Mouse (Mus musculus): ENCODE measurements around the gene Hmga2.

Gene Hmga2

DNA sequence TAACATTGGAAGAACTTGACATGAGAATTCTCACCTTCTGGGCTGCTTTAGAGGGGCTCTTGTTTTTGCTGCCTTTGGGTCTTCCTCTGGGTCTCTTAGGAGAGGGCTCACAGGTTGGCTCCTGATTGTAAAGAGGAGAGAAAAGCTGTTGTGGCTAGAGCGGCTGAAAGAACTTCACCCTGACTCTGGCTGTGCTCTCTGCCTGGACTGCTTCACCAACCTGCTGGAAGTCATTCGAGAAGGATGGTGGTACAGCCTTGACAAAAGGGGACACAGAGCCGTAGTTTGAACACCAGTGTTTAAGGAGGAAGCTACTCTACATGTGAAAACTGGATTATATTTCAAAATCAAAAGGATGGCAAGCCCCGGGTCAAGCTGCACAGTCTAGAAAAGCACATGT, 3.1 kb downstream of the Hmga2 start:
- DNase-seq (ENCODE audit: low spot score in 2 of 2), result no peak

DNA sequence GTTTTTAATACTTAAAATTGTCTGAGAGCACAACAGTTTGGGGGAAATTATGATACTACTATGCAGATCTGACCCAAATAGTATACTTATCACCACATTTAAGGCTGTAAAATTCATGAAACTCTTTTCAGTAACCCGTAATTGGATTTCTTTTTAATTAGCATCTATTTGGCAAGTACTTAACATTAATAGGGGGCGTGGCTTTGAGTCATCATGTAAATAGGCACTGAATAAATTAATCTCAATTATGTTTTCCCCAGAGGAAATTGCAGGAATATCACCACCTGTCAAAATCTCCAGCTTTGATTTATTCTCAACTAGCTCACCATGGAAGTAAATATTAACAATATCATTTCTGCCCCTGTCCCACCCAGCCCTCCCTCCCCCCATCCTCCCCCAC, 3.7 kb downstream of the Hmga2 start:
- DNase-seq (ENCODE audit: low spot score in 2 of 2), result no peak

DNA sequence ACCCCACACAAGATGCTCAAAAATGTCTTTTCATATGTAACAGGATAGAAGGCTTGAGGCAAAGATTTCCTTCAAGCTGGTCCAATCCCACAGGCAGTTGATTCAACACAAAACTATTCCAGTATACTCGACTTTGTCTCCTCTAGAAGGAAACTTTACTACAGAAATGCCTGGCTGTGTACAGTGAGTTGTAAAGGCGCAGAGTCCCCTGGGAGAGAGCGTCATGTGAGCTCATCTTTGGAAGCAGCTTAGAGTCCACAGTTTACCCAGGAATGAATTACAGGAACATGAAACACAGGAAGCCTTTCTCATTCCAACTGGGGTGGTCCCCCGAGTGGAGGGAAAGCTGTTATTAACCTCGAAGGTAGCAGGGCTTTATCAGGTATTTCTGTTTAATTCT, 11.1 kb downstream of the Hmga2 start:
- DNase-seq (ENCODE audit: low spot score in 2 of 2), result no peak

DNA sequence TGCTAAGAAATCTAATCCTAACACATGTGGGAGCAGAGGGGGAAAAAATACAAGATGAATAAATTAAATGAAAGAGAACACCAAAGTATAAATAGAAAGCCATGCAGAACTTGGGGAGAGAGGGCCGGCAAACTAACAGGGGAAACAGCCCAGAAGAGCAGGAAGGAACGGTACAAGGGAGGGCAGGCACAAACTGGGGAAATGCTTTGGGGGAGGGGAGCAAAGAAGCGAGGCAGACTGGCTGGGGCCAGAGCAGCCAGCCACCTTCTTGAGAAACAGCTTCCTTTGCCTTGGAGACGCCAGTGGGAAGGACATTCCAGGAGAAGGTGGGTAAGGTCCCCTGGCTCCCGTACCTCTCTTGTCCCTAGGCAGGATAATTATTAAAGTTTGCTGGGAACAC, 14.5 kb downstream of the Hmga2 start:
- DNase-seq (ENCODE audit: low spot score in 2 of 2), result no peak

DNA sequence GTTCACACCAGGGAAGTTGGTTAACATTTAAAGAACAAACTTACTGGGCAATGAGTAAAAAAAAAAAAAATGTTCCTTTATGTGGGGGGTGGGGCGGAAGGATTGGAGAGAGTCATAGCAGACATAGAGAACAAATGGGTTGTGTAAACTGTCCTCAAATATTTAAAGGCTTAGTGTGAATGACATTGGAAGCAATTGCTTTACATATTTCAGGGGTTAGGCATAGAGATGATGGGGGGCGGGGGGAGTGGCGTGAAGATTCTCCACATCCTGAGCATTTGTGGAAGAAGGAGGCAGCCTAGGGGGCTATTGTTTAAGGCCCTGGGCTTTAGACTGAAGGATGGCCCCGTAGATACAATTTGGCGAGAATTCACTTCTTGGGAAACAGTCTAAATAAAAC, 15.0 kb downstream of the Hmga2 start:
- no peak for DNase-seq (ENCODE audit: low spot score in 2 of 2)

DNA sequence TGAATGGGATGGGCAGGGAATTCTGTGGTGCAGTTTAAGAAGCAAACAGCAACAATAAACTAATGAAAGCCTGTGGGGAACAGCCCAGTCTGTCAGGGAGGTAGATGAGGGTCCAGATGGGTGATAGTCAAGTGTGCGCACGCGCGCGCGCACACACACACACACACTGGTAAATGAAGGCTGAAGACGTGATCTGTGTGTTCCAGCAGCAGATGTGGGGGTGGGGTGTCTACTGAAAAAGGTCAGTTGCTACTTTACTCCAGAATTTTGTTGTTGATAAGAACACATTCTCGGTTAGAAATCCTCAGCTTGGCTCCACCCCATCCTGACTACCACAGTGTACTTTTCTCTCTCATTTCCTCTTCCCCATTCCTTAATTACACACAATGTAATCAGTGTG, 17.4 kb downstream of the Hmga2 start:
- DNase-seq (ENCODE audit: low spot score in 2 of 2), result no peak

DNA sequence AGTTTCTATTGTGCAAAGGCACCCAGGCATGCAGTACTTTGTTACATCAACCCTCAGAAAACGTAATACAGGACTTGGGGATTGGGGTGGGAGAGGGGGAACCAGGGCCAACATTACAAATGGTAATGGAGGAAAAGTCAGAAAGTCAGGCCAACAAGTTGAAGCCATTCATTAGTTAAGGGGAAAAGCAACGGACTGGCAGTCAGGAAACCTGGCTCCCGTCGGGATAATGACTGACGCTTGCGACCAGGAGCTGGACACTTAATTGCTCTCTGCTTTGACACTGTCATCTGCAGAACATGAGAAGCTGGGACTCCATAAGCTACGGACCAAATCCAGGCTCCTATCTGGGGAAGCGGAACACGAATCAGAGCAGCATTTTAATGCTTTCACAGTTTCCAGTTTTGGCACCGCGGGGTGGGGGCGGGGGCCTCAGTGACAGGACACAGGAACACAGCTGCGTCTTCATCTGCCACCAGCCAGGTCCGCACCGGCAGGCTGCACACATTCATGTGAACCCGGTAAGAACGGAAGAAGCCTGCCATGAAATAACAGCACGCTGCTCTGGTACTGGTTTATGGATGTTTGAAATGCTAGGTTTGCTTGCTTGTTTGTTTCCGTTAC, 26.5 kb downstream of the Hmga2 start:
- no peak for DNase-seq (ENCODE audit: low spot score in 2 of 2)

DNA sequence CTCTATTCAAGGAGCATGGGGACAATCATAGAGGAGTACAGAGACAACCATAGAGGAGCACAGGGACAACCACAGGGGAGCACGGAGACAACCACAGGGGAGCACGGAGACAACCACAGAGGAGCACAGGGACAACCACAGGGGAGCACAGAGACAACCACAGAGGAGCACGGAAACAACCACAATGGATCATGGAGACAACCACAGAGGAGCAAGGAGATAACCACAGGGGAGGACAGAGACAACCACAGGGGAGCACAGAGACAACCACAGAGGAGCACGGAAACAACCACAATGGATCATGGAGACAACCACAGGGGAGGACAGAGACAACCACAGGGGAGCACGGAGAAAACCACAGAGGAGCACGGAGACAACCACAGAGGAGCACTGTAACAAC, 29.5 kb downstream of the Hmga2 start:
- DNase-seq (ENCODE audit: low spot score in 2 of 2), result no peak

DNA sequence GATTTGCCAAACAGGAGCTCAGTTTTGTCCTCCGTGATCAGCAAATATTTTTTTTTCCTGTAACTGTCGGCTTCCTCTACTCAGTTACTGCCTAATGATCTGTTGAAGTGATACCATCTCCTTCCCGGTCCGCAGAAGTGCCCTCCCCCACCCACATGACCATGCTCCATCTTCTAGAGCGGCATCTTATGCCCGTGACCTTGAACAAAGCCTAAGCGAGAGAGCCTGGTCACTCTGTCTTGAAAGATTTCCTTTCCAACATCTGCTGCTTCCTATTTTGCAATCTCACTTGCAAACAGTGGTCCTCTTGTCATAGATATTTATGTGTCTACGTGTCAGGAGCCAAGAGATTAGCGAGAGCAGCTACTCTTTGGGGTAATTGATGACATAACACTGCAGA, 30.1 kb downstream of the Hmga2 start:
- DNase-seq (ENCODE audit: low spot score in 2 of 2), result no peak

DNA sequence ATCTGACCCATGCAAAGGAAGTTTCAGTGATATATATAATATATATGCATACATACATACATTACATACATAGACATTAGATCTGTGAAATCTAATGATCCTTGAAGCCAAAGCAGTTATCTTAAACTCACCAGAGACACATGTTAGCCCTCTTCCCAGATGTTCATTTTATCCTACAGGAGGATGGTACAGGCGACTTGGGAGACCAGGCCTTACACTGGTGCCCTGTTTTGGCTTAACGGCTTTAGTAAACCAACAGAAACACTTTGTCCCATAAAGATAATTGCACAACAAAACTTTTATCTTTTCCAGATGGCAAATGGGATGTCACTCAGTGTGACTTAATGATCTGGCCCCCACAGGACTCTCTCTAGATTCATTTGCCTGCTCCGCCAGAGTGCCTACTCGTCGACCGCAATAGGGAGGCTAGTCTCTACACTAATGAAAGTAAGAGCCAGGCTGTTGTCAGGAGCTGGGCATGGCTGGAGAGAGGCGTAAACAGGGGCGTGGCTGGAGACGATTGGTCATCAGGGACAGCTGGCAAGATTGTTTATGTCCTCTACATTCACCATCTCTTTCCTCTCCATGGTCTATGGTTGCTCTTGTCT, 31.7 kb downstream of the Hmga2 start:
- no peak for DNase-seq (ENCODE audit: low spot score in 2 of 2)

DNA sequence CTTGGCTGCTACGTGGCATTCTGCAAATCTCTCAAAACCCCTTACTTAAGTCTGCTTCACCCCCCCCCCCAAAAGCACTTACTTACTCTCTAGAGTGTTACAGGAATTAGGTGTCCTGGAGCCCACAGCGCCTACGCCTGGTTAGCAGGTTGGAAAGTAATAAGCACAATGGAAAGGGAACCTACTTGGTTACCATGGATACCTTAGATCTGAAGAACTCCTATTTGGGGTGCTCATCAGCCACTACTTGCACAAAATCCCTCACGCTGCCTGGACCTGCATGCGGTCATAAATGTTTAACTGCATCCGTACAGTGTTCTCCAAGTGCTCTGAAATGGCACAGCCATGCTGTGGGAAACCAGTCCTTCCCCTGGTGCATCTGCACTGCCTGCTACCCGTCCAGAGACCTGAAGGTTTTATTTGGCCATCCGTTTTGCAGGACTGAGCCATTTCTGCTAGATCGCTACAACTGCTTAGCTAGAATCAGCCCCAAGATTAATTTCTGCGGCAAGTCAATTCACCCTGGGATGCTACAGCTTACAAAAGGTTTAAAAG, 32.4 kb downstream of the Hmga2 start:
- DNase-seq (ENCODE audit: low spot score in 2 of 2), result no peak

DNA sequence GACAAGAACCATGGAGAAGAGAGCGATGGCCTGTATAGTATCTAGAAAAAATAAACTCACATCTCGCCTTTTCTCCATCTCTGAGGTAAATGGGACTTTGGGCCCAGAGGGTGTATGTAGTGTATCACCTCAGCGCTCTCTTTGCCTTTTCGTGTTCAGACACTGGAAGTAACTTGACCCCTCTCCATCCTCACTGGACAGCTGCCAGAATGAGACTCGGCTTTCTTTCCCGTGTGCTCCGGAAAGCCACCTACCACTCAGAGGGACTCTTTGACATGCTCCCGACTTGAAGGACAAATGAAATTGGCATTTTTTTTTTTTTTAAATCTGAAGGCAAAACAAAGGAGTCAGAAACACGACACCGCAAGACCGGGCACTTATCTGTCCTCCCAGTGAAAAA, 35.0 kb downstream of the Hmga2 start:
- DNase-seq (ENCODE audit: low spot score in 2 of 2), result no peak

DNA sequence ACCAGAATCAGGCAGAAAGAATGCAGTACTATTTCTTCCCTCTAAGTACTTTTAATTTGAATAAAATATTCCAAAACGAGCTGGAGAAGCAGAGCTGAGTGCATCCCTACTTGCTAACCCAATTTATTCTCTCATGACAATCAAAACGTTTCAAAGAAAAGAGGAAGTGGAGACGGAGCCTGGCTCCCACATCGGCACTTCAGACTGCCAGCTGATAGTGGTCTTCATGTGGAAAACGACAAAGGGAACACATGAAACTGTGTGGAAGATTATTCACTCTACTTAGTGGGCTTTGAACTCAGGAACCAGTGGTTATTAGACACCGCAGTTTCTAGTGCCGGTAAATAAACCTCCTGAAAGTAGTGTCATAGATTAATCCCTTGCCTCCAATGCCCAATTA, 41.8 kb downstream of the Hmga2 start:
- no peak for DNase-seq (ENCODE audit: low spot score in 2 of 2)

DNA sequence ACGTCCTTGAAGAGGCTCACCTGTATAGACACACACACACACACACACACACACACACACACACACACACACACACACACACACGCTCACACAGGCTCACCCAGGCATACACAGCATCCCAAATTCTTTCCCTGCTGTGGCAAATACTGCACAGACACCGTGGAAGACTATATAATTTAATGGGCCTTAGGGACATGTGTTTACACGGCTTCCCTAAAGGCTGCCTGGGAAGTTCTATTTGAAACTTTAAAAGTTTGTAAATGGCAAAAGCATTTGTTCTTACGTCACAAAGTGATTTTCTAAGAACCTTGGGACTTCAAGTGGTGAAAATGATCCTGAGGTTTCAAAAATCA, 42.8 kb downstream of the Hmga2 start:
- DNase-seq (ENCODE audit: low spot score in 2 of 2), result no peak

DNA sequence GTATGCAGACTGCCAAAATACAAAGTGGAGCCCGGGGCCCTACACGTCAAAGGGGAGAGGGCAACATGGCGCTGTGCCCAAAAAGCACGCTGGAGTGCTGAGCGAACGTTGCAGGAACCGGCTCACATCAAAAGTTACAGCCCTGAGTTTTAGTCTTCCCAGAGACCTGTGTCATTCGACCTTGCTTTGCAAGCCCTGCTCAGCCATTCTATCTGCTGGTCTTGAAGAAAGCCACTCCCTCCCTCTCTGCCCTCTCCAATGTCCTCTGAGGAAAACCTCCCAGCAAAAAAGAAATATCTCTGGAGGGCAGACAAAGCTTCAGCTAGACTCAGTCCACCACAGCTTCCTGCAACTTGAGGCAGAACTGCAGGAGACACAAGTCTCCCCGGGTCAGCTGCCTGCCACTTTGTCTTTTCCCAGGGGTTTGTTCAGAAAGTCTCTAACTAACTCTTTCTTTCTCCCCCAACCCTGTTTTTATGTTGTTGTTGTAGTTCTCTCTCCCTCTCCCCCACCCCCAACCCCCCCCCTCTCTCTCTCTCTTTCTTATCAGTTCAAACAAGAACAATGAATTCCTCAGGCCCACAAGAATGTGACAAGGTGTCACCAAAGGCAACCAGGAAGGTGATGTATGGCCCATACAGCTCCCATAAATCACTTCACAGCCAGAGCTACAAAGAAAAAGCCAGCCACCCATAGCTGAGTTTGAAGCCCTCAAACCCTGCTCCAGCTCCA, 43.4 kb downstream of the Hmga2 start:
- DNase-seq (ENCODE audit: low spot score in 2 of 2), result no peak

DNA sequence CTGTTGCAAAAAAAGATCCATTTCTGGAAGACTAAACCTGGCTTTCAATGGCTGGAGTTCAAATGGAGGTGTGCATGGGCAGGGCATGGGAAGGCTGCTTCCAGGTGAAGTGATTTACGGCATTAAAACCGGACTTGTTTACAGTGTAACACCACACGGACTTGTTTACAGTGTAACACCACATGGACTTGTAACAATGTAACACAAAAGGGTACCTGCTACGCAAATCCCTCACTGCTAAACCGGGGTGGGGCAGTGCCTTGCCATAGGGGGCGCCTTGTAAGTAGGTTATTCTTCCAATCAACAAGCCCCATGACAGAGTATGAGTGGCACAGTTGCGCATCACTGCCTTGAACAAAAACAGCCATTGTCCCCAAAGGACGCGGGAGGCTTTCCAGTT, 44.2 kb downstream of the Hmga2 start:
- no peak for DNase-seq (ENCODE audit: low spot score in 2 of 2)

DNA sequence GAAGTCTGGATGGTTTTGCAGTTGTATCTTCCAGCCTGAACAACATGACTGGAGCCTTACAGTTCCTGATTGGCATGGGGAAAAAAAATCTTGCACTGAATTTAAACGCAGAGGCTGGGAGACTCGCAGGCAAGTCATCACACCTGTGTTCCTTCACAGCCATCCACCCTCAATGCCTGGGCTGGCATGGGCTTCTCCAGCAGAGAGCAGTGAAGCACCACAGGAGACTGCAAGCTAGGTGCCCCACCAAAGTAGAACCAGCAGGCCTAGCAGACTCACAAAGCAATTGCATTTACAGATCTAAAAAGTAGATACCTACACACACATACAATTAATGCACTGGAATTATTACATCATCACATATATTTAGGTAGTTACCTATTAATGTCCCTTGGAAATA, 44.8 kb downstream of the Hmga2 start:
- no peak for DNase-seq (ENCODE audit: low spot score in 2 of 2)

DNA sequence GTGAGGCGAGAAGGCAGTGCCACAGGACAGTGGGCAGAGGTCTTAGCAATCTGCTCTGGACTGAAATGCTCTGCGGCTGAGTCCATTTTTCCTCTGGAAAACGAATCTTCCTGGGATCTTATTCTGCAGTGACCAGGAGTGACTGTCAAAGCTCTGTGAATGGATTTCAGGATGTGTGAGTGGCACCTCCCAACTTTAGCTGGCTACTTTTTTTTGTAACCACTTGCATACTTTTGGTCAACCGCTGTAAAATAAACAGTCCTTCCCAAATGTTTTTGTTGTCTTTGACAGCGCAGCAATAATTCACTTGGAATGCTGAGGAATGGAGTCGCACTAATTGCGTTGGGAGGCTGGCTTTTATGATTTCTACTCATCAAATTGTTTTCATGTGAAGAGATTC, 45.8 kb downstream of the Hmga2 start:
- no peak for DNase-seq (ENCODE audit: low spot score in 2 of 2)

DNA sequence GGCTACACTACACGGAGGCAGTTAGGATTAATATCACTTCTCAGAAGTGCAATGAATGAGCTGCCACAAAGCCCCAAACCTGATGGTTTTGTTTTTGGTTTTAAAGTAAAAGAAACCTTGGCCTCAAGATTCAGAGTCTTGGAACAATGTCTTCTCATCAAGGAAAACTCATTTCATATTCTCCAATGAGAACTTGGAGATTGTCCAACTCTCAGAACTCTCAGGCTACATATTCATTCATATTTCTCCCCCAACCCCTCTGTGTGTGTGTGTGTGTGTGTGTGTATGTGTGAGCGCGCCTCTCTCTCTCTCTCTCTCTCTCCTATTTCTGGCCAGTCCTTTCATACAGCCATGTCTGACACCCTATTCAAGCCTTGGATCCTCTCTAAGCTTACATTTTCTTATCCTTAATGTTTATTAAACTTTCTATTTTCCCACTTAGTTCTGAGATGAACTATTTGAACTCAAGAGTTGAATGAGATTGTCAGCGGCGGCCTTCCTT, 46.5 kb downstream of the Hmga2 start:
- no peak for DNase-seq (ENCODE audit: low spot score in 2 of 2)

DNA sequence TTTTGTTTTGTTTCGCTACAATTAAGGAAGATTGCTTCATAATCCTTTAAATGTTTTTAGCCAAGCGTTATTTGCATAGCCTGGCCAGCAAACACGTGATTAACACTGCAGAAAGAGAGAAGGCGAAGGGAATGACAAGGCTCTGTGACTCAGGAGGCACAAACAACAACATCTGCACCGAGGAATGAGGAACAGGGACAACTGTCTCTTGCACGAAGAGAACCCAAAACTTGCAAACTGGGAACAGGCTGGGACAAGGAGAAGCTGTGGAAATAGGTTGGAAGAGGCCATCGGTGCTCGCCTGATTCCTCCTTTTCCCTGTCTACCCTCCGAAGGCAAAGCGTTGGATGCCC, 47.1 kb downstream of the Hmga2 start:
- DNase-seq (ENCODE audit: low spot score in 2 of 2), result no peak

DNA sequence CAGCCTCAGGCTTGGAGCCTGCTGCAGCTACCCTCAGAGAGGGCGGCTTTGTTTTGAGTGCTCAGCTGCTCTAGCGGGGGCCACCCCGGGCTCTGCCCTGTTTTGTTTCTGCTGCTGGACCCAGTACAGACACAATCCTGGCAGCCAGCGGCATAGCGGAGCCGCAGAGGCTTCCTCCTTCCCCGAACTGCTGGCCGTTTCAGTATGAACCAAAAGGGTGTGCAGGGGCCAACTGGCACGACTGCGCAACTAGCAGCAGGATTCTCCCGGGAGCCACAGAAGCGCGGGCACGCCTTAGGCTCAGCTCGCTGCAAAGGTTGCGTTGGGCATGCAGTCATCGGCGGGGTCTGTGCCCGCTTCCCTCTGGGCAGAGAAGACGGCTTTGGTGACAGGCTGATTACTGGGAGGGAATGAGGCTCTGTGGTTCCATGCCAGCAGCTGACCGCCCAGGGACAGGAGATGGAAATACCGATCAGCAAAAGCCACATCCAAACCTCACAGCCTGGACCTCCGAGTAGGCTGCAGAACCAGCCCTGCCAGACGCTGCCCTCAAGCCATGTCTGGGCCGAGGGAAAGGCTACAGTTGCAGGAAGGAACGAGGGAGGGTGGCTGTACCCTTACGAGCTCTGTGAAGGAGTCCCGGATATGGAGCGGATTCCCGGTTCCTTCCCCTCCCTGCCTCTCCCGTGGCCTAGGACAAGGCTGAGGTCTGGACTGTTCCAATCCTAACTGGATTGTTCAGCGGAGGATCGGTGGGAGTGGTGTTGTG, 47.7 kb downstream of the Hmga2 start:
- DNase-seq (ENCODE audit: low spot score in 2 of 2), result no peak

DNA sequence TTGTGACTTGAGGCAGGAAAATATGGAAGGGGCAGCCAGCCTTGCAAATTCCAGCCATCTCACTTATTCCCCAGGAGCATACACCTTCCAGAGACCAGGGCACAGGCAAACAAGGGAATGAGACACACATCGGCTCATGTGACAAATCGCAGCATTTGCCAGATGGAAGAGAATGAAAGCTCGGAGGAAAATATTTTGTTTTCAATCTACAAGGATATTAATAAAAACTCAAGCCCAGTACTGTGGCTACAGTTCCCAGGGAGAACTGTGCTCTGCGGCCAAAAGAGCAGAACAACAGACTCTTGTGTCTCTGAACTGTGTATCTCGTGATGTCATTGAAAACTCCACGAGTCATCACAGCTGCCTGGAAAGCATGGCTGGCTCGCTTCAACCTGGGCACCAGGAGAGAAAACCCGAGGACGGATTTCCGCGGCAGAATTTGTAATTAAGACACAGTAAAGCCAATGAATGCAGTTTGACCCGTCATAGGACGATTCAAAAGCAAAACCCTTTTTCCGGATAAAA, 50.1 kb downstream of the Hmga2 start:
- DNase-seq (ENCODE audit: low spot score in 2 of 2), result no peak

Measured in spleen, postnatal 14 days (tissue).